Mouse (Mus musculus) left cerebral cortex, adult 8-10 months (tissue): ENCODE measurements around the gene Hnrnpl. TPM values are rescaled to one million over a fixed set of nuclear protein-coding genes. Genes with fewer than 3 reads are reported as not detected.

Source experiments
- DNase-seq, 2 experiments: peaks; one replicate each; pipeline ENCODE4 v3.0.0; 2022; ENCODE audit warnings: low spot score in 2 of 2
- total RNA-seq, 4 experiments: library from RNA; stranded (reverse); gene quantifications; 2 replicates each; pipeline ENCODE4 v1.2.4; 2022

Hnrnpl gene
- total RNA-seq, 4 experiments from 2014 or later: 433 to 466 (median 453) TPM

- DNase-seq: no peak
Observed at GRCm38 (mm10) chr7:28829821-28830220, 21.5 kb downstream of the Hnrnpl start.

GRCm38 (mm10) chr7:28830981-28831380 lies 22.6 kb downstream of the Hnrnpl start:
- no peak for DNase-seq

- DNase-seq: no peak
Observed at GRCm38 (mm10) chr7:28831411-28832125, 23.2 kb downstream of the Hnrnpl start.

- no peak for DNase-seq
Observed at GRCm38 (mm10) chr7:28832137-28832536, 23.8 kb downstream of the Hnrnpl start.

GRCm38 (mm10) chr7:28833723-28834347 lies 25.5 kb downstream of the Hnrnpl start, which contains the start of gene Lgals4:
Gene Lgals4 (plus strand): TSS chr7:28833854.
- DNase-seq: no peak

- no peak for DNase-seq
Observed at GRCm38 (mm10) chr7:28836936-28837335, 28.6 kb downstream of the Hnrnpl start.

- no peak for DNase-seq
Observed at GRCm38 (mm10) chr7:28838331-28838730, 30.0 kb downstream of the Hnrnpl start.

- DNase-seq: no peak
Observed at GRCm38 (mm10) chr7:28847273-28847672, 38.9 kb downstream of the Hnrnpl start.

- DNase-seq: no peak
Observed at GRCm38 (mm10) chr7:28849700-28850236, 41.4 kb downstream of the Hnrnpl start.

- no peak for DNase-seq
Observed at GRCm38 (mm10) chr7:28850642-28851041, 42.3 kb downstream of the Hnrnpl start.

- DNase-seq: no peak
Observed at GRCm38 (mm10) chr7:28859953-28860352, 51.6 kb downstream of the Hnrnpl start.

GRCm38 (mm10) chr7:28860898-28861297 lies 52.6 kb downstream of the Hnrnpl start:
- no peak for DNase-seq

GRCm38 (mm10) chr7:28862817-28863499 lies 54.6 kb downstream of the Hnrnpl start:
- peak; percentile 43 to 79 for DNase-seq

GRCm38 (mm10) chr7:28863540-28863939 lies 55.2 kb downstream of the Hnrnpl start, which contains the start of gene Lgals7:
Gene Lgals7 (plus strand): TSS chr7:28863853.
- no peak for DNase-seq

GRCm38 (mm10) chr7:28864288-28864750 lies 56.0 kb downstream of the Hnrnpl start:
- DNase-seq: no peak

GRCm38 (mm10) chr7:28865481-28866300 lies 57.4 kb downstream of the Hnrnpl start:
- DNase-seq: peak; percentile 80 to 86

GRCm38 (mm10) chr7:28866769-28867507 lies 58.6 kb downstream of the Hnrnpl start:
- no peak for DNase-seq

GRCm38 (mm10) chr7:28867508-28868340 lies 59.4 kb downstream of the Hnrnpl start:
- peak in 1 of 2 experiments; percentile 43 for DNase-seq
